Mouse (Mus musculus) kidney, adult 2 months (tissue): ENCODE results near the gene Syf2. TPM values are rescaled to one million over a fixed set of nuclear protein-coding genes. Genes with fewer than 3 reads are reported as not detected.
A peak's percentile ranks its signal among the peaks of the same experiment; 100 is the strongest.

Experiments used
- DNase-seq: peaks from one replicate; pipeline ENCODE4 v3.0.0; 2021
- H3K27ac ChIP-seq: fragments of 200-500 bp; 2 replicates; pipeline ENCODE4 v1.5.1; 2012; ENCODE audit warnings: low read depth, low read length, control low read depth, inconsistent platforms; ENCODE audit not compliant: insufficient read depth
- H3K27me3 ChIP-seq: fragments of 200-500 bp; replicated peaks from 2 replicates; pipeline ENCODE4 v1.6.1; 2012; ENCODE audit warnings: mild to moderate bottlenecking, moderate library complexity, low read length, inconsistent platforms; ENCODE audit not compliant: control insufficient read depth, insufficient read depth
- H3K36me3 ChIP-seq: fragments of 200-500 bp; 2 replicates; pipeline ENCODE4 v1.6.1; 2012; ENCODE audit warnings: mild to moderate bottlenecking, moderate library complexity, low read length, inconsistent platforms; ENCODE audit not compliant: control insufficient read depth, insufficient read depth
- H3K4me1 ChIP-seq: fragments of 200-500 bp; 2 replicates; pipeline ENCODE4 v1.6.1; 2011; ENCODE audit warnings: low read length; ENCODE audit not compliant: control insufficient read depth, insufficient read depth
- H3K4me3 ChIP-seq: fragments of 200-500 bp; 2 replicates; pipeline ENCODE4 v1.5.1; 2011; ENCODE audit warnings: mild to moderate bottlenecking, low read depth, low read length, control low read depth; ENCODE audit not compliant: insufficient read depth
- CTCF ChIP-seq: fragments of 200-500 bp; conservative IDR thresholded peaks from 2 replicates; pipeline ENCODE4 v1.5.1; 2011; ENCODE audit warnings: low read depth, mild to moderate bottlenecking, control low read depth, low read length, moderate library complexity, mixed read lengths; ENCODE audit not compliant: insufficient read depth, insufficient read length
- POLR2A ChIP-seq: fragments of 200-500 bp; IDR thresholded peaks from one replicate; pipeline ENCODE4 v1.6.1; 2011; ENCODE audit warnings: low read depth, low read length, control low read depth
- WGBS: fragments of 180-500 bp; shearing (Covaris S2); methylation state at CpG from one replicate; pipeline ENCODE4 v1.1.7; 2018; 5-methylcytosine and 5-hydroxymethylcytosine counted together
- polyA plus RNA-seq: library from polyadenylated mRNA; depleted of rRNA; stranded (reverse); fragments of >200 nt; gene quantifications from 2 replicates; pipeline ENCODE4 v1.2.3, GENCODE M21; 2012

Syf2 gene
- polyA plus RNA-seq, 1 experiment, result 34.3 TPM

DNA sequence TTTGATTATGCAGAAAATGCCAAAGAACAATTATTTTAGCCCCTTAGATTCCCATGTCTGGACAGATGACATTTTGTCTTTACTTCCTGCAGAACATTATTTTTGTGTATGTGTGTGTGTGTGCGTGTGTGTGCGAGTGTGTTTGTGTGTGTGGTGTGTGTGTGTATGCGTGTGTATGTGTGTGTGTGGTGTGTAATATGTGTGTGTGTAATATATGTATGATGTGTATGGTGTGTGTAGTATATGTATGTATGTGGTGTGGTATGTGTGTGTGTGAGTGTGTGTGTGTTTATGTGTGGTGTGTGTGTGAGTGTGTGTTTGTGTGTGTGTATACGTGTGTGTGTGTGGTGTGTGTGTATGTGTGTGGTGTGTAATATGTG, 45.2 kb downstream of the Syf2 start:
- WGBS, result 87% methylated on average over 4 of the region's 4 CpGs
- H3K4me3 ChIP-seq, result no peak overlapping the region
- no peak for DNase-seq
- H3K36me3 ChIP-seq, result no peaks in the 10 kb centered on the region
- TF ChIP-seq POLR2A (no peak), CTCF (no peak)
- no peaks in the 10 kb centered on the region for H3K4me1 ChIP-seq
- H3K27me3 ChIP-seq, result no peaks in the 10 kb centered on the region
- no peak overlapping the region for H3K27ac ChIP-seq

DNA sequence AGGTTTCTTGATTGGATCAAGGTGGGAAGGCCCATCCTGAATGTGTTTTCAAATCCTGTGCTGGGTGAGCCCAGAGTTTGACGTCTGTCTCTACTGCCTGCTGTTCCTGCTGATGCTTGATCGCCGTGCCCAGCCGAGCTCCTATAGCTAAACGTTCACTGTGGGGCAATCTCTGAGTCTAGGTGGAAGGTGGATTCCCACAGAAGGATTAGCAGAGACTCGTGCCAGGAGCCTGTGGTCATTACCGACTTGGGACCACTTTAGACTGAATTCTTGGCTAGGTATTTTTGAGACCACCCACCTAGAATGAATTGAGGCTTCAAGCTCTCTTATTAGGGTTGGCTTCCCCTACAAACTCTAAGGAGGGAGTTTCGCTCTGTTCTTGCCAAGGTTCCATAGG, 48.2 kb downstream of the Syf2 start:
- no peak for DNase-seq
- WGBS, result 82% methylated on average over 8 of the region's 8 CpGs
- Histone ChIP-seq H3K27me3 (no peaks in the 10 kb centered on the region), H3K4me3 (no peak overlapping the region), H3K36me3 (no peaks in the 10 kb centered on the region), H3K27ac (no peak overlapping the region), H3K4me1 (no peaks in the 10 kb centered on the region)
- TF ChIP-seq POLR2A, result no peak
- no peak for TF ChIP-seq CTCF

DNA sequence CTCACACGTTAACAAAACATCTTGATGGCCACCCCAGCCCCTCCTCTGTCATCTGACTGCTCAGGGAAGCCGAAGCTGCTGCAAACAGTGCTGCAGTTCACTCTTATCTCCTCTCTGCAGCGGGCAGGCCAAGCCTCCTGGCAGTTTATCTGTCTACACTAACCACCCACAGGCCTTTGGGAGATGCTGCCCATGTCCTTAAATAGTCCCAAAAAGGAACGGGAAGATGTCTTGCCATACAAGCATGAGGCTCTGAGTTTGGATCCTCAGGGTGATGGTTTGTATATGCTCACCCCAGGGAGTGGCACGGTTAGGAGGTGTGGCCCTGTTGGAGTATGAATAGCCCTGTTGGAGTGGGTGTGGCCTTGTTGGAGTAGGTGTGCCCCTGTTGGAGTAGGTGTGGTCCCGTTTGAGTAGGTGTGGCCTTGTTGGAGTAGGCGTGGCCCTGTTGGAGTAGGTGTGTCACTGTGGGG, 51.3 kb downstream of the Syf2 start:
- no peak for TF ChIP-seq CTCF
- no peak for TF ChIP-seq POLR2A
- Histone ChIP-seq H3K4me3 (no peak overlapping the region), H3K27me3 (no peaks in the 10 kb centered on the region), H3K27ac (no peak overlapping the region), H3K36me3 (no peaks in the 10 kb centered on the region), H3K4me1 (no peaks in the 10 kb centered on the region)
- WGBS, result 78% methylated on average over 7 of the region's 7 CpGs
- no peak for DNase-seq

DNA sequence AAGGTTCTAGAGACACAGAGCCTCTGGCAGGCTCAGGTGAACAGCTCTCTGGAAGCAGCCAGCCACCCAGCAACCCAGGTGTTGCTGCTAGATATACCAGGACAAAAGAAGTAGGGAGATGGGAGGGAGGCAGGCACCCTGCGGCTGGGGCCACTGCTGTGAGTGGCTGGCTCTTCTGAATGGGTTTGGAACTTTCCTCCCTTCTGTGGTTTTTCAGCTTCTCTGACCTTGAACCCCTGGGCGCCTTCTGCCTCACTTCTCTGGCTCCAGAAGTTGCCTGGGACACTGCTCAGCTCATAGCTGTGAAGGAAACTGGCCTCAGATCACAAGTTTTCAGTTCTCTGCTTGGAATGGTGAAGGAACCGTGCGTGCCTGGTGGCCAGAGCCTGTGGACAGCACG, 52.4 kb downstream of the Syf2 start:
- Histone ChIP-seq H3K4me1 (no peaks in the 10 kb centered on the region), H3K4me3 (no peak overlapping the region), H3K36me3 (no peaks in the 10 kb centered on the region), H3K27me3 (no peaks in the 10 kb centered on the region), H3K27ac (no peak overlapping the region)
- DNase-seq, result no peak
- 56% methylated on average over 5 of the region's 5 CpGs for WGBS
- no peak for TF ChIP-seq POLR2A
- TF ChIP-seq CTCF, result no peak

DNA sequence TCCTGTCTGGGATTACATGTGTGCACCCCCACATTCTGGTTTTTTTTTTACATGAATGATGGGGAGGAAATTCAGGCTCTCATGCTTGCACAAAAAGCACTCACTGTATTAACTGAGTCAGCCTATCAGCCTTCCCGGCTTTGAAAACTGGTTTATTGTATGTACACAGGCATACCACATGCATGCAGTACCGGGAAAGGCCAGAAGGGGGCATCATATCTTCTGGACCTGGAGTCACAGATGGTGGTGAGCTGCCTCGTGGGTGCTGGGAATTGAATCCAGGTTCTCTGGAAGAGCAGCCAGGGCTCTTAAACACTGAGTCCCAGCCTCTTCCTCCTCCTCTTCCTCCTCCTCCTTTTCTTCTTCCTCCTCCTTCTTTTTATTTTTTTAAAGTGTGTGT, 53.9 kb downstream of the Syf2 start:
- WGBS, result 85% methylated on average over 3 of the region's 3 CpGs
- H3K36me3 ChIP-seq, result no peaks in the 10 kb centered on the region
- H3K4me1 ChIP-seq, result no peaks in the 10 kb centered on the region
- TF ChIP-seq POLR2A (no peak), CTCF (peak; percentile 37)
- no peak overlapping the region for H3K27ac ChIP-seq
- no peak for DNase-seq
- H3K27me3 ChIP-seq, result no peaks in the 10 kb centered on the region
- no peak overlapping the region for H3K4me3 ChIP-seq

DNA sequence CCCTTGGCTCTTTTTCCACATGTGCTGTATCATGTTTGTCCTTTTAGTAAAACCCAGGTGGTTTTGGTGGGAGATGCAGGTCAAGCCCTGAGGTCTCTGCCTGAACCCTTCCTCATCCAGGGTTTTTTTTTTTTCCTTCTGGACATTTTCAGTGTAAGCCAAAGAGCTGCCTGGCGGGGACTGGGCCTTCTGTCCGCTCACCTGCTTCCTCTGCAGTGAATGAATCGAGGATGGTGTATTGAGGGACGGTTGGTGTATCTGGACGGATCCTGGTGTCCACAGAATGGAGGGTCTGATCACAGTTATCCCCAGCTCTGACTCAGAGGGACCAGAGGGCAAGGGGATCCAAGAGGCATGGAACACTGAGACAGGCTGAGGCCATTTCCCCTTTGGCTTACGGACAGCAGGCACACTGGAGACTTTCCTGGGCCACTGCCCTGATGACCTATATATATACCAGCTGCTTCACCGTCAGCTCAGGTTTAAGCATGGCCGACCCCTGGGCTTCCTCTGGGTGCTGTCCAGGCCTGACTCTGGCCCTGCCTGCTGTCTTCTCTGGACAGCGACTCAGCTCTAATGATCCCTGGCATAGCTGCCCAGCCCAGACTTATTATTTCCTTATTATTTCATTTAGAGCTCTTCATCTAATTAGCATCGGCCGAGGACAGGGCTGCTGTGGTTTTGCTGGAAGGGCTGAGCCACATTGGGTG, 55.1 kb downstream of the Syf2 start:
- H3K27ac ChIP-seq, result no peak overlapping the region
- no peak for TF ChIP-seq POLR2A
- TF ChIP-seq CTCF, result no peak
- H3K4me1 ChIP-seq, result no peaks in the 10 kb centered on the region
- no peak overlapping the region for H3K4me3 ChIP-seq
- no peaks in the 10 kb centered on the region for H3K27me3 ChIP-seq
- no peak for DNase-seq
- no peaks in the 10 kb centered on the region for H3K36me3 ChIP-seq
- 79% methylated on average over 11 of the region's 11 CpGs for WGBS

DNA sequence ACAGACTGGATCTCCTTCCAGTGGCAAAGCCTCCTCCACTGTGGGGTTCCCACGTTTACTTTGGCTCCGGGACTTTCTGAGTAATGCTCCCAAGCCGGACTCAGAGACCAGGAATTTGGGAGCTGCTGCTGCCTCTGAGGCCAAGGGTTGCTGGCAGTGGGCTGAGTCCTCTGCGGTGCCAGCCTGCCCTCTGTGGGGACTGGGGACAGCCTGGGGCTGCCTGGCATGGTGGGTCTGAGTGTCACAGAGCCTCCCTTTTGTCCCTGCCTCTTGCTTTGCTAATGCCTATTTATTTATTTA, 55.6 kb downstream of the Syf2 start:
- H3K36me3 ChIP-seq, result no peaks in the 10 kb centered on the region
- WGBS, result 48% methylated on average over 4 of the region's 4 CpGs
- no peaks in the 10 kb centered on the region for H3K27me3 ChIP-seq
- no peak overlapping the region for H3K27ac ChIP-seq
- H3K4me3 ChIP-seq, result no peak overlapping the region
- DNase-seq, result no peak
- H3K4me1 ChIP-seq, result no peaks in the 10 kb centered on the region
- no peak for TF ChIP-seq CTCF
- no peak for TF ChIP-seq POLR2A
